In genomic region chr13:59196311-59196710, GRCm38 (mm10) we compare ENCODE assay signal across 20 mouse cellular contexts.
DNase-seq lines count a peak whose midpoint lies in the region; ATAC-seq and TF ChIP-seq lines count a peak whose summit lies in the region.
"Had no signal": no experiment of that assay in that cellular context is flagged by ENCODE, and none has a peak within 500 bp of the region (broad histone marks: within the 10 kb centered on the region; RNA-seq: fewer than 3 reads in every experiment).

No protein-coding gene starts in this region.

- intact Hi-C loops in gastrocnemius, adult 2 months (cut with DNase I), result no loop called here

- H3K36me3 ChIP-seq in heart, embryonic 10.5 days, result no peaks in the 10 kb centered on the region
- H3K36me3 ChIP-seq in lung, postnatal 0 days (ENCODE audit: insufficient read depth, low read length), result no peaks in the 10 kb centered on the region
- H3K36me3 ChIP-seq in midbrain, embryonic 10.5 days, result no peaks in the 10 kb centered on the region
- H3K36me3 ChIP-seq: heart, embryonic 13.5 days; hindbrain, embryonic 10.5 days had no signal

- no peaks in the 10 kb centered on the region for H3K27me3 ChIP-seq in heart, embryonic 10.5 days (ENCODE audit: insufficient read depth, poor library complexity, severe bottlenecking)
- H3K27me3 ChIP-seq in lung, postnatal 0 days (replicated peaks; ENCODE audit: insufficient read depth, low read length), result no peaks in the 10 kb centered on the region
- no peaks in the 10 kb centered on the region for H3K27me3 ChIP-seq in midbrain, embryonic 10.5 days (ENCODE audit: low read depth, poor library complexity, severe bottlenecking)
- H3K27me3 ChIP-seq: heart, embryonic 13.5 days; Patski had no signal

- H3K4me2 ChIP-seq in lung, postnatal 0 days (replicated peaks; ENCODE audit: low read depth, low read length), result no peak overlapping the region
- H3K4me2 ChIP-seq: heart, embryonic 13.5 days; midbrain, embryonic 11.5 days had no signal

- H3K9ac ChIP-seq in lung, postnatal 0 days (replicated peaks; ENCODE audit: low read depth), result no peak overlapping the region
- H3K9ac ChIP-seq: forebrain, postnatal 0 days; heart, embryonic 13.5 days had no signal

- no peak overlapping the region for H3K4me3 ChIP-seq in heart, embryonic 10.5 days
- no peak overlapping the region for H3K4me3 ChIP-seq in lung, postnatal 0 days (ENCODE audit: low read depth, low read length)
- H3K4me3 ChIP-seq in gastrocnemius, adult 2 months, result no peak overlapping the region
- no peak overlapping the region for H3K4me3 ChIP-seq in midbrain, embryonic 10.5 days
- H3K4me3 ChIP-seq: heart, embryonic 13.5 days; hindbrain, embryonic 10.5 days; layer of hippocampus, adult 2 months had no signal

- no peak overlapping the region for H3K27ac ChIP-seq in heart, embryonic 10.5 days
- no peak overlapping the region for H3K27ac ChIP-seq in lung, postnatal 0 days (ENCODE audit: low read length)
- no peak overlapping the region for H3K27ac ChIP-seq in gastrocnemius, adult 2 months
- no peak overlapping the region for H3K27ac ChIP-seq in midbrain, embryonic 10.5 days (replicated peaks)
- H3K27ac ChIP-seq: heart, embryonic 13.5 days; hindbrain, embryonic 10.5 days; kidney, postnatal 0 days; layer of hippocampus, adult 2 months; macrophage had no signal

- no peak for TF ChIP-seq CTCF in lung, postnatal 0 days (IDR thresholded peaks at IDR 0.05)
- no peak for TF ChIP-seq CTCF in gastrocnemius, adult 2 months (IDR thresholded peaks at IDR 0.05)

- 82% methylated on average over 5 of the region's 5 CpGs for WGBS in heart, embryonic 10.5 days
- 54% methylated on average over 5 of the region's 5 CpGs for WGBS in lung, postnatal 0 days
- WGBS in midbrain, embryonic 10.5 days, result 82% methylated on average over 5 of the region's 5 CpGs

- TF ChIP-seq EP300 in lung, postnatal 0 days (IDR thresholded peaks at IDR 0.05), result no peak

- H3K9me3 ChIP-seq in heart, embryonic 10.5 days, result no peaks in the 10 kb centered on the region
- no peaks in the 10 kb centered on the region for H3K9me3 ChIP-seq in lung, postnatal 0 days (ENCODE audit: low read length)
- H3K9me3 ChIP-seq in midbrain, embryonic 10.5 days (replicated peaks), result no peaks in the 10 kb centered on the region
- H3K9me3 ChIP-seq: heart, embryonic 13.5 days; hindbrain, embryonic 10.5 days had no signal

- peak; percentile 89 for DNase-seq in heart, adult 11 months
- no peak for DNase-seq in heart, embryonic 10.5 days (ENCODE audit: low spot score)
- peak; percentile 23 for DNase-seq in lung, postnatal 0 days (ENCODE audit: low spot score)
- no peak for DNase-seq in lung, postnatal 25 days (ENCODE audit: low spot score)
- DNase-seq in gastrocnemius, adult 2 months, result peak; percentile 47
- DNase-seq in heart, postnatal 4 days, result peak; percentile 22
- no peak for DNase-seq in midbrain, embryonic 10.5 days (ENCODE audit: low spot score)
- DNase-seq: cerebellum, adult 8-10 months; forebrain, postnatal 0 days; kidney, adult 18-20 months; layer of hippocampus, postnatal 36 days; liver; thymus, postnatal 25 days had no signal

- no peaks in the 10 kb centered on the region for H3K4me1 ChIP-seq in heart, embryonic 10.5 days
- H3K4me1 ChIP-seq in lung, postnatal 0 days (ENCODE audit: insufficient read depth, low read depth, low read length), result no peaks in the 10 kb centered on the region
- H3K4me1 ChIP-seq in midbrain, embryonic 10.5 days, result no peaks in the 10 kb centered on the region
- H3K4me1 ChIP-seq: heart, embryonic 13.5 days had no signal

- ATAC-seq in lung, postnatal 0 days, result no peak
- ATAC-seq: forebrain, postnatal 0 days; Patski had no signal

Comparison
In these comparisons a context has a peak if more than half of its experiments do, and no peak if none do; other contexts are left out.
1. DNase-seq: peak in heart, adult 11 months (single experiment), lung, postnatal 0 days (single experiment), gastrocnemius, adult 2 months (single experiment) and heart, postnatal 4 days (single experiment); none in heart, embryonic 10.5 days (single experiment), lung, postnatal 25 days (single experiment) and midbrain, embryonic 10.5 days (single experiment).